Mouse (Mus musculus) cerebellum, adult 11-12 months (tissue): ENCODE measurements around the gene Tubb4b.
A peak's percentile ranks its signal among the peaks of the same experiment; 100 is the strongest.

ENCODE experiments used
- DNase-seq: peaks from one replicate; pipeline ENCODE4 v3.0.0; 2022

Gene Tubb4b

GRCm38 (mm10) chr2:25244144-25244543 is 19.6 kb upstream of the Tubb4b start:
- DNase-seq = no peak

GRCm38 (mm10) chr2:25243342-25243741 is 18.8 kb upstream of the Tubb4b start:
- peak; percentile 64 for DNase-seq

GRCm38 (mm10) chr2:25242101-25242506 is 17.6 kb upstream of the Tubb4b start, which contains the start of the genes Rnf208 and Cysrt1:
Gene Rnf208 (plus strand): TSS chr2:25242255.
Gene Cysrt1 (minus strand): TSS chr2:25242452.
- DNase-seq = peak; percentile 60

GRCm38 (mm10) chr2:25241438-25241775 is 16.9 kb upstream of the Tubb4b start:
- DNase-seq = peak; percentile 50

- peak; percentile 78 for DNase-seq
These were observed 16.4 kb upstream of the Tubb4b start for GRCm38 (mm10) chr2:25240723-25241437.

GRCm38 (mm10) chr2:25240310-25240709 is 15.8 kb upstream of the Tubb4b start:
- peak; percentile 54 for DNase-seq

GRCm38 (mm10) chr2:25239766-25240165 is 15.3 kb upstream of the Tubb4b start:
- peak; percentile 56 for DNase-seq

- no peak for DNase-seq
These were observed 13.6 kb upstream of the Tubb4b start for GRCm38 (mm10) chr2:25238106-25238505.

GRCm38 (mm10) chr2:25237522-25237921 is 13.0 kb upstream of the Tubb4b start:
- DNase-seq = no peak

GRCm38 (mm10) chr2:25236614-25237013 is 12.1 kb upstream of the Tubb4b start, which contains the start of gene Rnf224:
Gene Rnf224 (minus strand): TSS chr2:25236787.
- no peak for DNase-seq

- DNase-seq = no peak
These were observed 10.2 kb upstream of the Tubb4b start for GRCm38 (mm10) chr2:25234551-25235220.

GRCm38 (mm10) chr2:25234050-25234449 is 9.5 kb upstream of the Tubb4b start, which contains the start of gene Slc34a3:
Gene Slc34a3 (minus strand): TSS chr2:25234364.
- no peak for DNase-seq

- DNase-seq = no peak
These were observed 8.9 kb upstream of the Tubb4b start for GRCm38 (mm10) chr2:25233421-25233820.

- no peak for DNase-seq
These were observed 6.5 kb upstream of the Tubb4b start for GRCm38 (mm10) chr2:25231038-25231437.

- DNase-seq = no peak
These were observed 6.1 kb upstream of the Tubb4b start for GRCm38 (mm10) chr2:25230581-25230980.

GRCm38 (mm10) chr2:25229582-25229981 is 5.1 kb upstream of the Tubb4b start:
- no peak for DNase-seq

- DNase-seq = peak; percentile 63
These were observed 4.6 kb upstream of the Tubb4b start for GRCm38 (mm10) chr2:25228995-25229530.

GRCm38 (mm10) chr2:25228431-25228889 is 4.0 kb upstream of the Tubb4b start:
- DNase-seq = peak; percentile 91

- DNase-seq = peak; percentile 29
These were observed 2.9 kb upstream of the Tubb4b start for GRCm38 (mm10) chr2:25227406-25227805.

GRCm38 (mm10) chr2:25226864-25227263 is 2.4 kb upstream of the Tubb4b start:
- peak; percentile 70 for DNase-seq

GRCm38 (mm10) chr2:25225811-25226379 is 1.4 kb upstream of the Tubb4b start:
- DNase-seq = peak; percentile 30

- DNase-seq = peak; percentile 100
These were observed 557 bp upstream of the Tubb4b start for GRCm38 (mm10) chr2:25224766-25225752.
